Mouse (Mus musculus) cerebellum, adult 9-11 months (tissue): ENCODE measurements around the gene Prl7a2.

Experiments used
- DNase-seq: peaks from one replicate; pipeline ENCODE4 v3.0.0; 2022

The Prl7a2 gene

DNA sequence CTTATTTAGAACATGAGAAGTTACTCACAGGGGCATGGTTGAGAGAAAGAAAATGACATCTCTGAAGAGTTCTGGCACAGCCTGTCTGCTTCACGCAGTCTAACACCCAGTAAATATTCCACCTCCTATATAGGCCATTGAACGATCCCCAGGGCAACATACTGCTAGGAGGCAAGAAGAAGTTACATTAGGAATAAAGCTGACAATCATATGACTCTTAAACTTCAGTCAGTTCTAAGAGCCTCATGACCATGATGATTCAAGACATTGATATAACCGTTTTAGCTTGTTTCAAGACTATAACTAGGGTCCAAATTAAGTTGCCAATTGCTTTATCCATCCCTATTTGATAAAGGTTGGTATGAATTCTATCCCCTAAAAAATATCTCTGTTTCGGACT lies at the start of gene Prl7a2:
TSS of gene Prl7a2 (minus strand) at position 101 of the 400 bp plus-strand sequence.
- DNase-seq = no peak

DNA sequence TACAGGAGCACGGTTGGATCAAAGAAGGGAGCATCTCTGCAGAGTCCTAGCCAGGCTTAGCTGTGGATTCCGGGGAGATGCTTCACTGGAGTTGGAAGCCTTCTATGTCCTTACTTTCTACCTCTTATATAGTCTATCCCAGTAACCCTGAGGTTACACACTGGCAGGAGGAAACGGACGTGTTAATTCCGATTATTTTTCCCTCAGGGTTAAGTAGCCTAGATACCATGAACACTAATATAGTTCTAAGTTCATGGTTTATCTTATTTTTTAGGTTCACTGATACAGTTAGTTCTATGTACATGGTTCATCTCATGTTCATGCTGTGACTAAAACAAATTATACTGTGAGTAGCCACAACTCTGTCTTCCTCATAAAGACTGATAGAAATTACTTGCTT lies 48.8 kb upstream of the Prl7a2 start, which contains the start of gene Prl7d1:
TSS of gene Prl7d1 (minus strand) at position 101 of the 400 bp plus-strand sequence.
- DNase-seq = no peak

DNA sequence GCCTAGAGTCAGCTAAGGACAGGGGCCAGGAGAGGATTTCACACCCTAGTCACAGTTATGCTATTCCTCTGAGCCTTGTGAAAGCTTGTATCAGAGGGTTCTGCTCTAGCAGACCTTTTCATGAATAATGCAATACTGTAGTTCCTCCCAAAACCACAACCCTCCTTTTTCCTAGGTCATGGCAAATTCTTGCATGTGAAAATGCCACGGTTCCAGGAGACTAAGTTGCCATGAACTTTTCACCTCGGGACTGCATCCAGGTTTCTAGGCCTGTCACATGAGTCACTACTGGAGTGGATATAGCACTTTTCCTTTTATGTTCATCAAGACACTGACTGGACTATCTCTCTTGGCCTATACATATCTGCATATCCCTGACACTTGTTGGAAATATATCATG lies 38.7 kb upstream of the Prl7a2 start:
- no peak for DNase-seq

DNA sequence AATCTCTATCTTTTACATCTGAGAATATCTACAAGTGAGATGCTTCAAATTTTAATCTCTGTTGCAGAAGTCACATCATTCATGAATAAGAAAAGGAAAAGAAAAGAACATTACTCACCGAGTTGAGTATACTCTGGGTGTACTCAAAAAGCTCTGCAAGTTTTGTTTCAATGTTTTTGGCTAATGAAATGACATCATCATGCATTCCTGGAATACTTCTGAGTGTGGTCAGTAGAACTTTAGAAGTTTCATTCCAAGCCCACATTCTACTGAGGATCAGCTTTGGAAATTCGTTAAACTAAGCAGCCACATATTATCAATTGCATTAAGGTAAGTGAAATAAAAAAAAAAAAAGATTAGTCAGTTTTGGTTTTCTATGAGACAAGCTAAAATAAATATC lies 7.1 kb downstream of the Prl7a2 start:
- no peak for DNase-seq

DNA sequence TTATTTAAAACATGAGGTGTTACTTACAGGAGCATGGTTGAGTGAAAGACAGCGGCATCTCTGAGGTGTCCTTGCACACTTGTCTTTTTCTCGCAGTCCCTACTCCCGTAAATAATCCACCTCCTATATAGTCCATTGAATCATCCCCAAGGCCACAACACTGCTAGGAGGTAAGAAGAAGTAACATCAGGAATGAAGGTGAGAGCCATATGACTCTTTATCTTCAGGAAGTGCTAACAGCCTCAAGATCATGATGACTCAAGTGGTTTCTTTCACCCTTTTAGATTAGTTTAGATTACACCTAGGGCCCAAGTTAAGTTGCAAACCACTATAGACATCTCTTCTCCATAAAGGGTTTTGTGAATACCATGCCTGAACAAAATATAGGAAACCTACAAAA lies 25.4 kb downstream of the Prl7a2 start, which contains the start of gene Prl7a1:
TSS of gene Prl7a1 (minus strand) at position 101 of the 400 bp plus-strand sequence.
- DNase-seq = no peak

DNA sequence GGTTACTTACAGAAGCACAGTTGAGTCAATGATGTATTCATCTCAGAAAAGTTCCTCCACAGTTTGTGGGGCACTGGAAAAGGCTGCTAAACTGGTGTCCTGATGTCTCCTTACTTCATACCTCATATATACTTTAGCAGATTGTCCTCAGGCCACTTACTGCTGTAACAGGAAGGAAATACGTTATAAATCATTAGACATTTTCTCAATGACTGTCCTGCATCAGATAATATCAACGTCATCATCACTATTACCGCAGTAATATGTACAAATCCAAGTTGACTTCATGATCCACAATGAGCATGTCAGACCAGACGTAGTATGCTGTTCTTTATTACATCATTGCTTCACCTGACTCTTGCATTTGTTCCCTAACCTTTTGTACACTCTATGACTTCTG lies 57.4 kb downstream of the Prl7a2 start, which contains the start of gene Prl7b1:
TSS of gene Prl7b1 (minus strand) at position 101 of the 400 bp plus-strand sequence.
- no peak for DNase-seq
